Mouse (Mus musculus) monocyte, adult 5-6 weeks (primary cell): Measurements from ENCODE around the gene Gapdh. TPM values are rescaled to one million over a fixed set of nuclear protein-coding genes. Genes with fewer than 3 reads are reported as not detected.
A peak's percentile ranks its signal among the peaks of the same experiment; 100 is the strongest.
"Not testable (repeated sequence)": the region's sequence is repeated elsewhere in the genome, so short reads cannot be mapped to it uniquely, and the experiment has no call there.

Experiments
- ATAC-seq: fragments of 153-309, 156-312 bp; replicated peaks from 2 replicates; pipeline ENCODE4 v1.8.0; 2017; ENCODE audit warnings: mild to moderate bottlenecking; ENCODE audit not compliant: low TSS enrichment, insufficient number of reproducible peaks, severe bottlenecking, poor library complexity, low FRiP score
- total RNA-seq: library from RNA; stranded (forward); fragments of 200-1000, 200-491, 200-594 nt; gene quantifications from 3 replicates; pipeline ENCODE4 v1.2.3, GENCODE M21; 2017

The Gapdh gene
- total RNA-seq, 1 experiment from 2014 or later, result 353 TPM

GRCm38 (mm10) chr6:125172474-125172873, 6.2 kb upstream of the Gapdh start:
- ATAC-seq, result no peak

GRCm38 (mm10) chr6:125170194-125170593, 3.9 kb upstream of the Gapdh start:
- ATAC-seq, result no peak

DNA sequence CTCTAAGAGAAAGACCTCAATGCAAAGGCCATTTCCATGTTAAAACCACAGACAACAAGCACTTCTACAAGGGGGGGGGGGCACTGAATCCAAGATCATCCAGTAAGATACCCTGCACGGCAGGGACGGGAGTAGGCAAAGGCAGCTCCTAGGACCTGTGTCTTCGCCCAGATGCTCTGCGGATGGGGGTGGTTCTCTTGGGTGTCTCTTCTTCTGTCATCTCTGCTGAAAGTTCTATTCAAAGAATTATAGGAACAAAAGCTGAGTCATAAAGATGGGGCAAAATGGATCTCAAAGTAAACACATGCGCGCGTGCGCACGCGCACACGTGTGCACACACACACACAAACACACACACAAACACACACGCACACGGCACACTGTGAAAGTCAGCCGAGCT, 1.8 kb upstream of the Gapdh start:
- no peak for ATAC-seq

GRCm38 (mm10) chr6:125166861-125167650, 789 bp upstream of the Gapdh start:
- no peak for ATAC-seq

- peak; percentile 89 for ATAC-seq
These were observed 857 bp downstream of the Gapdh start for GRCm38 (mm10) chr6:125165328-125165891.

DNA sequence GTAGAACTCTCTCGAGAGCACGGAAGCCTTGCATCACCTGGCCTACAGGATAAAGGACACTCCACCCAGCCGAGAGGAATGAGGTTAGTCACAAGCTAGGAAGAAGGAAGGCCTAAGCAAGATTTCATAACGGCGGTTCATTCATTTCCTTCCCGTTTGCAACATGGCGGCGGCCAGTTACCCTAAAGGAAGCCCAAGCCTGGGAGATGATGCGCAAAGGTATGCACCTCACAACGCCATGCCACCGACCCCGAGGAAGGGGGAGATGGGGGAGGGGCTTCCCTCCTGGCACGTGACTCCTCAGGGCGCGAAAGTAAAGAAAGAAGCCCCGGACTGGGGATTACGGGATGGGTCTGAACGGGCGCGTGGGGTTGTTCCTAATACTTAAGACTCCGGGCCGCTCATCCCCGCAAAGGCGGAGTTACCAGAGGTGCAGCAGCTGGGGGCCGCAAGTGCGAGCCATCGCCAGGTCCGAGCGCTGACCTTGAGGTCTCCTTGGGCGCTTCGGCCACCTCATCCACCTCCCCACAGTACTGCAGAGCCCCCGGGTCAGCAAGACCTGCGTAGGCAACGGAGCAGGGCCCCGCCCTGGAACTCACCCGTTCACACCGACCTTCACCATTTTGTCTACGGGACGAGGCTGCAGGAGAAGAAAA, 1.5 kb downstream of the Gapdh start:
- ATAC-seq, result peak; percentile 37

DNA sequence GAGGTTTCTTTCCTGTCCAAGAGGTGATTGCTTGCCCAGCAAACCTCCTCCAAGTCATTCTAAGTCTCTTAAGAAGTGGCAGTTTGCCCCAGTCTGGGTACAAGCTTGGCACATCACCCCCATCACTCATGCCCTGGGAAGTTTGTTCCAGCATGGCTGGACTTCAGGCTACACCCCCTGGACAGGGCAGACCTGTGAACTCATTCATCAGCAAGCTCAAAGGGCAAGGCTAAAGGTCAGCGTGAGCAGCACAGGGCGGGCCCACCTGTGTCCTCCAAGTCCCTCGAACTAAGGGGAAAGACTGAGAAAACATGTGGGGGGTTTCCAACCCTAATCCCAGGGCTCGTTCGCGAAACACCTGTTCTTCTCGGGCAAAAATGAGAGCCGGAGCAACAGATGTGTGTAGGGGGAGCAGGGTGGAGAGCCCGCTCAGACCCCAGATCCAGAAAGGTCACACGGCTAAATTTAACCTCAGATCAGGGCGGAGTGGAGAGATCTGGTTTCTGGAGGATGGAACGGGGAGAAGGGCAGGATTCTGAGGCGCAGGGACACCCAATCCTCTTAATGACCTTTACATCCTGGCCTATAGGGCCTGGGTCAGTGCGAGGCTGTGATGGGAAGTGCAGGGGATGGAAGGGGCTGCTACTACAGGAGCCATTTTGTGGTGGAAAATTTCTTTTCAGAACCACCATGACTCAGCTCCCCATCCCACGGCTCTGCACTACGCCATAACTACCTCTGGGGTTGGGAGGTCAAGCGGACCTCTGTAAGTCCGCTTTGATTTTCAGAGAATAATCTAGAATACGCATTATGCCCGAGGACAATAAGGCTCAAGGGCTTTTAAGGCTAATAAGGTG, 2.2 kb downstream of the Gapdh start:
- no peak for ATAC-seq

DNA sequence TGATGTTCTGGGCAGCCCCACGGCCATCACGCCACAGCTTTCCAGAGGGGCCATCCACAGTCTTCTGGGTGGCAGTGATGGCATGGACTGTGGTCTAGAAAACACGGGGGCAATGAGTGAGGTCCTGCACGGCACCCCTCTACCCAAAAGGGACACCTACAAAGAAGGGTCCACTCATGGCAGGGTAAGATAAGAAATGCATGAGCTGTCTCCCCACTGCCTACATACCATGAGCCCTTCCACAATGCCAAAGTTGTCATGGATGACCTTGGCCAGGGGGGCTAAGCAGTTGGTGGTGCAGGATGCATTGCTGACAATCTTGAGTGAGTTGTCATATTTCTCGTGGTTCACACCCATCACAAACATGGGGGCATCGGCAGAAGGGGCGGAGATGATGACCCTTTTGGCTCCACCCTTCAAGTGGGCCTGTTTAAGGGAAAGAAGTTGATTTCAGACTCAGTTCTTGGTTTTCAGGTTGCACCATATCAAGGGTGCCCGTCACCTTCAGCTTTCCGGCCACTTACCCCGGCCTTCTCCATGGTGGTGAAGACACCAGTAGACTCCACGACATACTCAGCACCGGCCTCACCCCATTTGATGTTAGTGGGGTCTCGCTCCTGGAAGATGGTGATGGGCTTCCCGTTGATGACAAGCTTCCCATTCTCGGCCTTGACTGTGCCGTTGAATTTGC, 3.5 kb downstream of the Gapdh start:
- not testable (repeated sequence) for ATAC-seq

DNA sequence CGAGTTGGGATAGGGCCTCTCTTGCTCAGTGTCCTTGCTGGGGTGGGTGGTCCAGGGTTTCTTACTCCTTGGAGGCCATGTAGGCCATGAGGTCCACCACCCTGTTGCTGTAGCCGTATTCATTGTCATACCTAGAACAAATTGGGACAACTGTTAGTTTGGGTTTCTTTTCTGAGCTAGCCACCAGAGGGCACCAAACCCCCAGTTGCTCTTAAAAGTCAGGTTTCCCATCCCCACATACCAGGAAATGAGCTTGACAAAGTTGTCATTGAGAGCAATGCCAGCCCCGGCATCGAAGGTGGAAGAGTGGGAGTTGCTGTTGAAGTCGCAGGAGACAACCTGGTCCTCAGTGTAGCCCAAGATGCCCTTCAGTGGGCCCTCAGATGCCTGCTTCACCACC, 4.3 kb downstream of the Gapdh start:
- not testable (repeated sequence) for ATAC-seq

GRCm38 (mm10) chr6:125160854-125161760, 5.2 kb downstream of the Gapdh start:
- no peak for ATAC-seq

- ATAC-seq, result no peak
These were observed 5.8 kb downstream of the Gapdh start for GRCm38 (mm10) chr6:125160558-125160853.

DNA sequence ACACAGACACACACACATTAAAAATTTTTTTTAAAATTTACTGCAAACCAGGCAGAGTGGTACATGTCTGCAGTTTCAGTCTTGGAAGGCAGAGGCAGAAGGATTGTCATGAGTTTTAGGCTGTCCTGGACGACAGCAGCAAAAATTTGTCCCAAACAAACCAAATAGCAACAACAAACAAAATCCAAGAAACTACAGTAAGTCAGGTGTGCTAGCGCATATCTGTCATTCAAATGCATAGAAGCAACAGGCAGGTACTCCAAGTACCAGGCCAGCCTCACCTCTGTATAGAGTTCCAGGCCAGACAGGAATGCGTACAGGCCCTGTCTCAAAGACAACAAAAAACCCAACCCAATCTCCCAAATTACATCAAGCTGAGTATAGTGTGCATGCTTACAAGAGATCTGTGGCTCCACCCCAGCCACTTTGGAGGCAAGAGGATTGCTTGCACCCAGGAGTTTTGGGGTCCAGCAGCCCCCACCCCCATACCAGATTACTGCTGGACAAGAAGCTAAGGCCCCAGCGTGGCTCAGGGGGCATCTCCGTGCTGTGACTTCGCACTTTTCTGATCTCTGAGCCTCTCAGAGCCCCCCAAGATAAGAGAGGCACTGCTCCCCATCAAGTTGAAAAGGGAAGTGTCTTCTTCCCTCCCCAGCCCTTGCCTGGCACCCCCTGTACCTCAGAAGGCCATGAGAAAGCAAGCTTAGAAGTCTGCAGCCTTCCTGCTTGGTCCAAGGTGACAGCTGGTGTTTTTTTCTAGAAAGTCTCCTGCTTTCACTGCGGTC, 6.3 kb downstream of the Gapdh start:
- no peak for ATAC-seq

DNA sequence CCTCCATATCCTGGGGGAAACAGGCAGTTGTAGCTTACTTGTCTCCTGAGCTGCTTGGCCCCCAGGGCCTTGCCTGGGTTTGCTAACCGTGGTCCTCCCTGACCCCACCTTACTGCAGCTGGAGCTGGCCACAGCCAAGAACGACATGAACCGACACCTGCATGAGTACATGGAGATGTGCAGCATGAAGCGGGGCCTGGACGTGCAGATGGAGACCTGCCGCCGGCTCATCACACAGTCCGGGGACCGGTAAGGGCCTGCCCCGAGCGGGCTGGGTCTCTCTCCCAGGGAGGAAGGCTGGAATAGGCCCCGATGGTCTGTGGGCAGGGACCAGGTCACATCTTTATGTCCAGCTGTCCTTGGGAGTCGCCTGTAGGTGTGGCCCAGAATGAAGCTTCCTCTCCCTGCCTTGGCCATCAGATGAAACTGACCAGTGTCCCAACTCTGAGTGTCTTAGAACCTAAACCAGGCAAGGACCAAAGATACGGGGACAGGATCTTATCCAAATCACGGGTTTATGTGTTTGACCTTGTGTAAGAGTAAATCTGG, 7.2 kb downstream of the Gapdh start:
- ATAC-seq, result no peak

DNA sequence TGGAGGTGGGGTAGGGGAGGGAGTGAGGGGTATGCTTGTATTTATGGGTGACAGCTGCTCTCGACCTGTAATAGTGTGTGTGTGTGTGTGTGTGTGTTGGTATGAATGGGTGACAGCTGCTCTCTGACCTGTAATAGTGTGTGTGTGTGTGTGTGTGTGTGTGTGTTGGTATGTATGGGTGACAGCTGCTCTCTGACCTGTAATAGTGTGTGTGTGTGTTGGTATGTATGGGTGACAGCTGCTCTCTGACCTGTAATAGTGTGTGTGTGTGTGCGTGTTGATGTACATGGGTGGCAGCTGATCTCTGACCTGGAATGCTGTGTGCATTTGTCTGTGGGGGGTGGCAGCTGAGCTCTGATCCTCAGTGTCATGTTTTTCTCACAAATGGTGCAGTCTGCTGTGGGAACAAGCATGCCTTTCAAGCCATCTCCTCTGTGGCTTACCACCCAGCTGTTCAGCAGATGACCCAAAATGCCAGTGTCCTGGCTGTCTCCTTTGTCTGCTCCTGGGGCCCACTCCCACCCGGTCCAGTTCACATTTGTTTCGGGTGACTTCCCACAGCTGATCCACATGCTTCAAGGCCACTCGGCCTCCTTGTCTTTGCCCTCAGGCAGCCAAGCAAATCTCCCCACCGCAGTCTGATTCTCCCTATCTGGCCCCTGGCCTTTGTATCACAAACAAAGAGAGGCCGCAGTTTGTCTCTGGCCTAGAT, 9.2 kb downstream of the Gapdh start:
- no peak for ATAC-seq

DNA sequence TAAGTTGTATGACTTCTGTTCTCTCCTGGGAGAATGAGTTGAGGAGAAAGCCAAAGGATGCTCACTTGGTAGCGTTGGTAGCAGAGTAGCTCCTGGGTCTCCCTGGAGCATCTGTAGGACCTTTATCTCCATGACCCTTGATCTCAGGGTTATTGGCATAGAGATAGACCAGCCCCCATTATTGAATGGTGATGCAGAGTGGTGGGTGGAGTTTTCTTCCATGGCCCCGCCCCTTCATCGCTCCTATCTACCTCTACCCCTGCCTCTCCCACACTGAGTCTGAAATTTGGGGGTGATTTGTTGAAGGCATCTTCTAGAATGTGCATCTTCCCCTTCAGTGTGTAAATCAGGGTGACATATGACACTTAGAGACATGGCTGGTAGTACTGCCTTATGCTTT, 9.8 kb downstream of the Gapdh start:
- no peak for ATAC-seq

DNA sequence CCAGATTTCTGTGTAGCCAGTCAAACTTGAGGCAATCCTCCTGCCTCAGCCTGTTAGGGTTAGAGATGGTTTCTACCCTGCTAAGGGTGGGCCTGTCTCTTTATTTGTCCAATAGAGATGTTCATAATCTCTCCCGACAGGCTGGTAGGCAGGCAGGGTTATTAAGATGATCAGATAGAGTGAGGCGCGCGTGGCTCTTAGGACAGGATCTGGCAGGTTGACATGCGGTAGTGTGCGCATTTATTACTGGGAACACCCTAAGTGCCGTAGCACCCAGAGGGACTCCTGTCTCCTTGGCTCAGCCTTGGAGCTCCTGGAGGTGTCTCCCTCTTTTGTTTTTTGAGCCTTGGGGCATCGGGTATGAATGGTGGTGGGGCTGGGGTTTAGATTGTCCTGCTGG, 11.0 kb downstream of the Gapdh start:
- ATAC-seq, result no peak
